Comparison of ENCODE assay signal across 8 mouse cellular contexts in the genomic region with DNA sequence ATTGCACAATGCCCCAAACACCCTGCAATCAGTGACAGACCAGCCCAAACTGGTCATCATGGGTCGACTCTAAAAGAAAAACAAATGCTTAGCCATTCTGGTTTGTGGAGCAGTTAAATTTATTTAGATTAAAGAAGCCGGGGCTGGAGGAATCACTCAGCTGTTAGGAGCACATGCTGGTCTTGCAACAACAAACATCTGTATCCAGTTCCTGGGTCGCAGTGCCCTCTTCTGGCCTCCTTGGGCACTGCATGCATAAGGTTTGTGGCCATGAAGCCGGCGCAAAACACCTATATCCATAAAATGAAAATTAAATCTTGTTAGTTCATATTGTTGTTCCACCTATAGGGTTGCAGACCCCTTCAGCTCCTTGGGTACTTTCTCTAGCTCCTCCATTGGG. TPM values are rescaled to one million over a fixed set of nuclear protein-coding genes. Genes with fewer than 3 reads are reported as not detected.
DNase-seq lines count a peak whose midpoint lies in the region; ATAC-seq and TF ChIP-seq lines count a peak whose summit lies in the region.

No protein-coding gene starts in this region.

- intact Hi-C loops in heart, adult 2 months (cut with DNase I): loop anchor here (1.0 kb wide), 1 partner anchor 122 kb away; no protein-coding TSS in a partner anchor
- intact Hi-C loops in heart, postnatal 25 days (cut with DNase I): no loop called here

- no peak overlapping the region for H3K9ac ChIP-seq in heart, adult 2 months (ENCODE audit: low read depth, low read length)

- 23% methylated on average over 5 of the region's 5 CpGs for WGBS in heart, adult 2 months

- H3K36me3 ChIP-seq in heart, adult 2 months (ENCODE audit: control insufficient read depth, insufficient read depth, low read length): no peaks in the 10 kb centered on the region

- no peak for ATAC-seq in Patski
- peak; percentile 85 for ATAC-seq in common myeloid progenitor, adult 5-6 weeks (replicated peaks; ENCODE audit: low read depth, poor library complexity, severe bottlenecking)
- 0 out of 2 replicates have a peak, but pooled peaks have one; percentile 71 for ATAC-seq in monocyte, adult 5-6 weeks (replicated peaks; ENCODE audit: insufficient number of reproducible peaks, low FRiP score, low TSS enrichment, poor library complexity, severe bottlenecking)

- TF ChIP-seq POLR2A in heart, adult 2 months (IDR thresholded peaks at IDR 0.05; ENCODE audit: insufficient read depth, low read depth, low read length): no peak

- DNase-seq in heart, adult 2 months: peak; percentile 20 to 56
- no peak for DNase-seq in heart, postnatal 25 days (ENCODE audit: low spot score)
- DNase-seq in 416B (ENCODE audit: low read depth): peak; percentile 80
- peak; percentile 12 for DNase-seq in Patski (ENCODE audit: low read depth, low spot score)
- DNase-seq in kidney, postnatal 4 days: peak; percentile 79
- DNase-seq in thymus, postnatal 10 days (ENCODE audit: low spot score in 2 of 2): peak; percentile 41 to 79

- POLR2A ChIA-PET in Patski (lab: Charles Lee): no interaction called here

- H3K79me2 ChIP-seq in heart, adult 2 months (replicated peaks; ENCODE audit: control insufficient read depth, insufficient read depth, low read length): no peaks in the 10 kb centered on the region

- TF ChIP-seq CTCF in heart, adult 2 months (IDR thresholded peaks at IDR 0.05): peak; percentile 81
- peak; percentile 99 for TF ChIP-seq CTCF in Patski (IDR thresholded peaks at IDR 0.05)

- TF ChIP-seq EP300 in heart, adult 2 months (IDR thresholded peaks at IDR 0.05; ENCODE audit: insufficient read depth, low read depth, low read length): no peak

- no peak overlapping the region for H3K27ac ChIP-seq in heart, adult 2 months

- no peaks in the 10 kb centered on the region for H3K4me1 ChIP-seq in heart, adult 2 months (ENCODE audit: control insufficient read depth, insufficient read depth, low read length)

- H3K27me3 ChIP-seq in heart, adult 2 months (ENCODE audit: control insufficient read depth, insufficient read depth, low read length): peaks cover 1% of the 10 kb centered on the region; the same call in 1 of the 2 replicates
- peaks cover 11% of the 10 kb centered on the region for H3K27me3 ChIP-seq in Patski

- in situ Hi-C loops in Patski (cut with MboI; ENCODE audit: low pct_unique_long_range_greater_than_20kb): loop anchor here (5.0 kb wide), 1 partner anchor 124 kb away; no protein-coding TSS in a partner anchor

- H3K4me3 ChIP-seq in heart, adult 2 months: no peak overlapping the region

- CTCF ChIA-PET in Patski (lab: Charles Lee): interaction anchor here (0.6 to 1.9 kb wide), 11 partner anchors 10 to 238 kb away, joined by 3 to 5 read pairs (median 3); no protein-coding TSS in a partner anchor

RNA-seq across cellular contexts. Expression of a gene that starts 54.9 kb away (rescaled TPM):
- 100 to 1,000 TPM; 146 to 164 TPM for total RNA-seq in heart, adult 2 months (2021)
- polyA plus RNA-seq in heart, adult 2 months (2012; rRNA removed): 65.7 and 118 TPM in 2 replicates
- total RNA-seq in heart, postnatal 25 days (2021): 100 to 1,000 TPM; 141 to 164 TPM
- 208 TPM for polyA plus RNA-seq in Patski (2021)
- 144 and 156 TPM in 2 replicates for total RNA-seq in common myeloid progenitor, adult 5-6 weeks (2017)
- 36.2 to 42.7 TPM (median 39.8 TPM) in 3 replicates for total RNA-seq in monocyte, adult 5-6 weeks (2017)

RNA-seq across cellular contexts. Expression of a gene that starts 57.5 kb away (rescaled TPM):
- 1 to 10 TPM in 1 of 2 experiments, under 1 TPM in 1; 0.97 to 1.2 TPM for total RNA-seq in heart, adult 2 months (2021)
- 0.45 and 1.00 TPM in 2 replicates for polyA plus RNA-seq in heart, adult 2 months (2012; rRNA removed)
- total RNA-seq in heart, postnatal 25 days (2021): 1 to 10 TPM in 1 of 2 experiments, under 1 TPM in 1; 0.50 to 1.2 TPM
- not detected for polyA plus RNA-seq in Patski (2021)
- total RNA-seq in common myeloid progenitor, adult 5-6 weeks (2017): 27.9 and 50.6 TPM in 2 replicates
- total RNA-seq in monocyte, adult 5-6 weeks (2017): 6.8 to 31.9 TPM (median 10.6 TPM) in 3 replicates
